Mouse (Mus musculus): ENCODE data around the gene Hoxc5. TPM values are rescaled to one million over a fixed set of nuclear protein-coding genes. Genes with fewer than 3 reads are reported as not detected.
A peak's percentile ranks its signal among the peaks of the same experiment; 100 is the strongest.

The Hoxc5 gene
- polyA plus RNA-seq, 1 experiment from 2014 or later: 32.2 TPM

- Histone ChIP-seq H3K27ac (no peak overlapping the region), H3K9me3 (ENCODE audit: control insufficient read depth, low read length) (no peaks in the 10 kb centered on the region), H3K27me3 (ENCODE audit: control insufficient read depth, insufficient read depth, low read length) (peaks cover 100% of the 10 kb centered on the region), H3K4me1 (replicated peaks; ENCODE audit: control insufficient read depth, insufficient read depth, low read length) (no peaks in the 10 kb centered on the region), H3K4me3 (replicated peaks; ENCODE audit: low read length) (no peak overlapping the region), H3K36me3 (replicated peaks; ENCODE audit: control insufficient read depth, insufficient read depth) (no peaks in the 10 kb centered on the region), H3K4me2 (replicated peaks) (no peak overlapping the region), H3K9ac (no peak overlapping the region)
- DNase-seq (ENCODE audit: low spot score): no peak
- no peak for ATAC-seq (ENCODE audit: low FRiP score)
- under 1% methylated on average over 40 of the region's 40 CpGs for WGBS
Observed at GRCm38 (mm10) chr15:102927032-102927645, 40.1 kb upstream of the Hoxc5 start.

GRCm38 (mm10) chr15:102931706-102932358 is 35.4 kb upstream of the Hoxc5 start:
- ATAC-seq (ENCODE audit: low FRiP score) (no peak), DNase-seq (ENCODE audit: low spot score) (no peak)
- no peaks in the 10 kb centered on the region for H3K9me3 ChIP-seq (ENCODE audit: control insufficient read depth, low read length)
- no peak overlapping the region for H3K27ac ChIP-seq
- no peak overlapping the region for H3K4me3 ChIP-seq (replicated peaks; ENCODE audit: low read length)
- H3K4me1 ChIP-seq (replicated peaks; ENCODE audit: control insufficient read depth, insufficient read depth, low read length): no peaks in the 10 kb centered on the region
- no peak overlapping the region for H3K4me2 ChIP-seq (replicated peaks)
- H3K36me3 ChIP-seq (replicated peaks; ENCODE audit: control insufficient read depth, insufficient read depth): no peaks in the 10 kb centered on the region
- no peak overlapping the region for H3K9ac ChIP-seq
- peaks cover 100% of the 10 kb centered on the region for H3K27me3 ChIP-seq (ENCODE audit: control insufficient read depth, insufficient read depth, low read length)
- 2% methylated on average over 23 of the region's 23 CpGs for WGBS

GRCm38 (mm10) chr15:102934438-102934837 is 32.8 kb upstream of the Hoxc5 start:
- no peaks in the 10 kb centered on the region for H3K4me1 ChIP-seq (replicated peaks; ENCODE audit: control insufficient read depth, insufficient read depth, low read length)
- H3K27me3 ChIP-seq (ENCODE audit: control insufficient read depth, insufficient read depth, low read length): peaks cover 100% of the 10 kb centered on the region
- no peaks in the 10 kb centered on the region for H3K9me3 ChIP-seq (ENCODE audit: control insufficient read depth, low read length)
- ATAC-seq (ENCODE audit: low FRiP score): no peak
- H3K9ac ChIP-seq: no peak overlapping the region
- no peak overlapping the region for H3K4me2 ChIP-seq (replicated peaks)
- no peaks in the 10 kb centered on the region for H3K36me3 ChIP-seq (replicated peaks; ENCODE audit: control insufficient read depth, insufficient read depth)
- no peak for DNase-seq (ENCODE audit: low spot score)
- no peak overlapping the region for H3K4me3 ChIP-seq (replicated peaks; ENCODE audit: low read length)
- no peak overlapping the region for H3K27ac ChIP-seq
- 2% methylated on average over 12 of the region's 12 CpGs for WGBS

GRCm38 (mm10) chr15:102934897-102935296 is 32.3 kb upstream of the Hoxc5 start:
- Histone ChIP-seq H3K4me3 (replicated peaks; ENCODE audit: low read length) (no peak overlapping the region), H3K27ac (no peak overlapping the region)
- no peak for DNase-seq (ENCODE audit: low spot score)

GRCm38 (mm10) chr15:102936279-102936972 is 30.8 kb upstream of the Hoxc5 start, which contains the start of gene Hoxc12:
Gene Hoxc12, plus strand, starts transcription at chr15:102936757.
- WGBS: 2% methylated on average over 31 of the region's 31 CpGs
- no peaks in the 10 kb centered on the region for H3K4me1 ChIP-seq (replicated peaks; ENCODE audit: control insufficient read depth, insufficient read depth, low read length)
- peaks cover 100% of the 10 kb centered on the region for H3K27me3 ChIP-seq (ENCODE audit: control insufficient read depth, insufficient read depth, low read length)
- H3K36me3 ChIP-seq (replicated peaks; ENCODE audit: control insufficient read depth, insufficient read depth): no peaks in the 10 kb centered on the region
- H3K4me3 ChIP-seq (replicated peaks; ENCODE audit: low read length): no peak within 1 kb of the TSS
- no peaks in the 10 kb centered on the region for H3K9me3 ChIP-seq (ENCODE audit: control insufficient read depth, low read length)
- H3K27ac ChIP-seq: no peak within 1 kb of the TSS
- no peak within 1 kb of the TSS for H3K4me2 ChIP-seq (replicated peaks)
- DNase-seq (ENCODE audit: low spot score): no peak
- no peak for ATAC-seq (ENCODE audit: low FRiP score)
- H3K9ac ChIP-seq: no peak within 1 kb of the TSS

More at GRCm38 (mm10) chr15:102934897-102935296, 32.3 kb upstream of the Hoxc5 start:
- no peak overlapping the region for H3K9ac ChIP-seq
- H3K4me1 ChIP-seq (replicated peaks; ENCODE audit: control insufficient read depth, insufficient read depth, low read length): no peaks in the 10 kb centered on the region
- H3K27me3 ChIP-seq (ENCODE audit: control insufficient read depth, insufficient read depth, low read length): peaks cover 100% of the 10 kb centered on the region
- ATAC-seq (ENCODE audit: low FRiP score): no peak
- no peaks in the 10 kb centered on the region for H3K36me3 ChIP-seq (replicated peaks; ENCODE audit: control insufficient read depth, insufficient read depth)
- no peaks in the 10 kb centered on the region for H3K9me3 ChIP-seq (ENCODE audit: control insufficient read depth, low read length)
- WGBS: 1% methylated on average over 24 of the region's 27 CpGs
- H3K4me2 ChIP-seq (replicated peaks): no peak overlapping the region

GRCm38 (mm10) chr15:102937036-102937666 is 30.1 kb upstream of the Hoxc5 start:
- H3K4me3 ChIP-seq (replicated peaks; ENCODE audit: low read length): no peak overlapping the region
- ATAC-seq (ENCODE audit: low FRiP score) (no peak), DNase-seq (ENCODE audit: low spot score) (no peak)
- 2% methylated on average over 50 of the region's 50 CpGs for WGBS
- no peaks in the 10 kb centered on the region for H3K36me3 ChIP-seq (replicated peaks; ENCODE audit: control insufficient read depth, insufficient read depth)
- H3K4me2 ChIP-seq (replicated peaks): no peak overlapping the region
- no peak overlapping the region for H3K9ac ChIP-seq
- no peaks in the 10 kb centered on the region for H3K4me1 ChIP-seq (replicated peaks; ENCODE audit: control insufficient read depth, insufficient read depth, low read length)
- H3K27me3 ChIP-seq (ENCODE audit: control insufficient read depth, insufficient read depth, low read length): peaks cover 100% of the 10 kb centered on the region
- no peak overlapping the region for H3K27ac ChIP-seq
- H3K9me3 ChIP-seq (ENCODE audit: control insufficient read depth, low read length): no peaks in the 10 kb centered on the region

GRCm38 (mm10) chr15:102939256-102940155 is 27.7 kb upstream of the Hoxc5 start:
- no peak overlapping the region for H3K9ac ChIP-seq
- no peak for ATAC-seq (ENCODE audit: low FRiP score)

GRCm38 (mm10) chr15:102942739-102943467 is 24.3 kb upstream of the Hoxc5 start:
- H3K9me3 ChIP-seq (ENCODE audit: control insufficient read depth, low read length): no peaks in the 10 kb centered on the region
- H3K27me3 ChIP-seq (ENCODE audit: control insufficient read depth, insufficient read depth, low read length): peaks cover 100% of the 10 kb centered on the region
- H3K4me3 ChIP-seq (replicated peaks; ENCODE audit: low read length): no peak overlapping the region; the same call in 1 of the 2 replicates
- H3K36me3 ChIP-seq (replicated peaks; ENCODE audit: control insufficient read depth, insufficient read depth): no peaks in the 10 kb centered on the region
- 0 out of 2 replicates have a peak overlapping the region, but pooled peaks have one; percentile 11 for H3K4me2 ChIP-seq (replicated peaks)
- no peaks in the 10 kb centered on the region for H3K4me1 ChIP-seq (replicated peaks; ENCODE audit: control insufficient read depth, insufficient read depth, low read length)
- H3K27ac ChIP-seq: no peak overlapping the region
- under 1% methylated on average over 45 of the region's 53 CpGs for WGBS
- ATAC-seq (ENCODE audit: low FRiP score): no peak
- no peak for DNase-seq (ENCODE audit: low spot score)
- no peak overlapping the region for H3K9ac ChIP-seq

More at GRCm38 (mm10) chr15:102939256-102940155, 27.7 kb upstream of the Hoxc5 start:
- no peaks in the 10 kb centered on the region for H3K36me3 ChIP-seq (replicated peaks; ENCODE audit: control insufficient read depth, insufficient read depth)
- no peaks in the 10 kb centered on the region for H3K9me3 ChIP-seq (ENCODE audit: control insufficient read depth, low read length)
- H3K4me2 ChIP-seq (replicated peaks): no peak overlapping the region
- no peaks in the 10 kb centered on the region for H3K4me1 ChIP-seq (replicated peaks; ENCODE audit: control insufficient read depth, insufficient read depth, low read length)
- peaks cover 100% of the 10 kb centered on the region for H3K27me3 ChIP-seq (ENCODE audit: control insufficient read depth, insufficient read depth, low read length)
- no peak overlapping the region for H3K27ac ChIP-seq
- no peak overlapping the region for H3K4me3 ChIP-seq (replicated peaks; ENCODE audit: low read length)
- WGBS: 2% methylated on average over 33 of the region's 34 CpGs
- no peak for DNase-seq (ENCODE audit: low spot score)
